Comparison of ENCODE assay signal across 1 mouse cellular context in genomic region chr11:69047592-69047991, GRCm38 (mm10).
TF ChIP-seq lines count a peak whose summit lies in the region.

No protein-coding gene starts in this region.

TF ChIP-seq in CH12.LX, 34 proteins besides CTCF, POLR2A, EP300 and RAD21:
- no peak for TF ChIP-seq JUND (conservative IDR thresholded peaks at IDR 0.05; ENCODE audit: low read depth, low read length)
- no peak for TF ChIP-seq USF1 (IDR thresholded peaks at IDR 0.05; ENCODE audit: low read depth, low read length)
- TF ChIP-seq MYC (IDR thresholded peaks at IDR 0.05; ENCODE audit: low read depth, low read length) = no peak
- no peak for TF ChIP-seq CHD1 (IDR thresholded peaks at IDR 0.05; ENCODE audit: low read depth, low read length)
- TF ChIP-seq SIN3A (IDR thresholded peaks at IDR 0.05; ENCODE audit: low read length) = no peak
- no peak for TF ChIP-seq PAX5 (IDR thresholded peaks at IDR 0.05; ENCODE audit: low read length)
- no peak for TF ChIP-seq ZC3H11A (IDR thresholded peaks at IDR 0.05; ENCODE audit: low read depth, low read length)
- TF ChIP-seq HCFC1 (IDR thresholded peaks at IDR 0.05; ENCODE audit: low read depth, low read length) = no peak
- no peak for TF ChIP-seq NELFE (IDR thresholded peaks at IDR 0.05; ENCODE audit: low read depth, low read length)
- no peak for TF ChIP-seq SMC3 (IDR thresholded peaks at IDR 0.05; ENCODE audit: low read depth, low read length)
- no peak for TF ChIP-seq CHD2 (IDR thresholded peaks at IDR 0.05; ENCODE audit: low read length)
- no peak for TF ChIP-seq MAX (IDR thresholded peaks at IDR 0.05; ENCODE audit: low read length)
